Mouse (Mus musculus): ENCODE measurements around the gene Rrp9.

The Rrp9 gene

DNA sequence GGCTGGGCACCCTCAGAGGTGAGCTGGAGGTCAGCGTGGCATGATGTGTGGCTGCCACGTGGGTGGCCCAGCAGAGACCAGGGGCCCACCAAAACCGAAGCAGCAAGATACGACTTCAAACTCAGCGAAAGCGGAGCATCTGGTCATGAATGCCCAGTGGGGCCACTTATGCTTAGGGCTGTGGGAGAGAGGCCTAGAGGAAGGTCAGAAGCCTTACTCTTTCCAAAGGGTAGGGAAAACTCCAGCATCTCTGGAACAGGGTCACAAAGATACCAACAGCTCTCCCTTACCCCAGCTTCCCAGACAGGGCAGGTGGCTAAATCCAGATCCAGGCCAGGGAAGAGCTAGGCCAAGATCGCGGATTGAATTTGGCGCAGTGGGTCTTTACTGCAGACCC lies 18.6 kb upstream of the Rrp9 start:
- DNase-seq (ENCODE audit: low spot score): no peak

DNA sequence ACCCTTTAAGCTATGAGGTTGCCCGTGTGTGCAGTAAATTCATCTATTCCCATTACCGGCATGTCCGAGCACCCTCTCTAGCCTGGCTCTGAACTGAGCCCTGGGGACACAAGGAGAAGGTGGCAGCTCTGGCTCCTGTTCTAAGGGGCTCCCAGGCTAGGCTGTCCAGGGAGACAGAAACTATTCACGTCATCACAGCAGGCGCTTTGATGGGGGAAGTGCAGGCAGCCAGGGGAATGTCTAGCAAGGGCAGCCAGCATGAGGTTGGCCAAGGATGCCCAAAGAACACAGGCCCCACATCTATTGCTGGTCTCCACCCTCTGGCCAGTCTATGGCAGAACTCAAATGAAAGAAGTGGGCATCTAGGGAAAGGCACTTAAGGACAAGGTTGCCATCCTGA lies 17.8 kb upstream of the Rrp9 start:
- DNase-seq (ENCODE audit: low spot score): no peak

DNA sequence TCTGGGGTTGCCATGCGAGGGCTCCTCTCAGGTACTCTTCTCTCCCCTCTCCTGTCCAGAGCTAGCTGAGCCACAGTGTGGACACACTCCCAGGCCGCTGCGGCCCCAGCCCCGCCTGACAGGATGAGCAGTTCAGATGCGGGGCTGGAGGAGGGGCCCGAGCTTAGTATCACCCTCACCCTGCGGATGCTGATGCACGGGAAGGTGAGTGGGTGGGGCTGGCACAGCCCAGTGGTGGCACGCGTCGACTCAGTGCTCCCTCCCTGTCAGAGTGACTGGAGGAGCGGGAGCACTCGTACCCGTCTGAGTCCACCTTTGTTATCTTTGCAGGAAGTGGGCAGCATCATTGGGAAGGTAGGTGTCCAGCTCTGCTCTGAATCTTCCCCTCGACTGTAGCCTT lies 15.8 kb upstream of the Rrp9 start:
- DNase-seq (ENCODE audit: low spot score): no peak

DNA sequence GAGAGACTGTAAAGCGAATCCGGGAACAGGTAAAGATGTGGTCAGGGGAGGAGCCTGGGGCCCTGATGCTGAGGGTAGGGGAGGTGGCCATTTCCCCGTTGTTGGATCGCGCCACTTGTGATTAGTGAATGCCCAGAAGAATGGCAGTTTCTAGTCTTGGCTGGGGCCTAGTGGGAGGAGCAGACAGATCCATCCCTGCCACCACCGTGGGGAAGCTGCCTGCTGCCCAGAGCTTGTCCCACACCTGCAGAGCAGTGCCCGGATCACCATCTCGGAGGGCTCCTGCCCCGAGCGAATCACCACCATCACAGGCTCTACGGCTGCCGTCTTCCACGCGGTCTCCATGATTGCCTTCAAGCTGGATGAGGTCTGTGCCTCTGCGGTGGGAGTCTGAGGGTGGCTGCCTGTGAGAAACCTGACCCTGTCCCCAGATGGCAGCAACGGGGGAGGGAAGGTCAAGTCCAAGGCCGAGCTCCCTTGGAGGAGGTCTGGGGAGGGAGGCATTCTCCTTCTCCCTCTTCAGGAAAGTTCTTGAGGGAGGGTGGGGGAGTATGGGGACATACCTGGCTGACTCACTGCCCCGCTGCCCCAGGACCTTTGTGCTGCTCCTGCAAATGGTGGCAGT lies 15.2 kb upstream of the Rrp9 start:
- DNase-seq (ENCODE audit: low spot score): no peak

DNA sequence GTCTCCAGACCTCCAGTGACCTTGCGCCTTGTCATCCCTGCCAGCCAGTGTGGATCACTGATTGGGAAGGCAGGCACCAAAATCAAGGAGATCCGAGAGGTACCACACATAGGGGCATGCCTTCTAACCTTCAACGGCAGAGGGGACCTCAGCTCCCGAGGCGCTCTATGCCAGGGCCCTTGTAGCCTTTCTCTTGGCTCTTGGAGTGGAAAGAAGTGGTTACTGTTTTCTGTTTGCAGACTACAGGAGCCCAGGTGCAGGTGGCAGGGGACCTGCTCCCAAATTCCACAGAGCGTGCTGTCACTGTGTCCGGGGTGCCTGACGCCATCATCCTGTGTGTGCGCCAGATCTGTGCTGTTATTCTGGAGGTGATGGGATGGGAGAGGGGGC lies 14.7 kb upstream of the Rrp9 start:
- no peak for DNase-seq (ENCODE audit: low spot score)

DNA sequence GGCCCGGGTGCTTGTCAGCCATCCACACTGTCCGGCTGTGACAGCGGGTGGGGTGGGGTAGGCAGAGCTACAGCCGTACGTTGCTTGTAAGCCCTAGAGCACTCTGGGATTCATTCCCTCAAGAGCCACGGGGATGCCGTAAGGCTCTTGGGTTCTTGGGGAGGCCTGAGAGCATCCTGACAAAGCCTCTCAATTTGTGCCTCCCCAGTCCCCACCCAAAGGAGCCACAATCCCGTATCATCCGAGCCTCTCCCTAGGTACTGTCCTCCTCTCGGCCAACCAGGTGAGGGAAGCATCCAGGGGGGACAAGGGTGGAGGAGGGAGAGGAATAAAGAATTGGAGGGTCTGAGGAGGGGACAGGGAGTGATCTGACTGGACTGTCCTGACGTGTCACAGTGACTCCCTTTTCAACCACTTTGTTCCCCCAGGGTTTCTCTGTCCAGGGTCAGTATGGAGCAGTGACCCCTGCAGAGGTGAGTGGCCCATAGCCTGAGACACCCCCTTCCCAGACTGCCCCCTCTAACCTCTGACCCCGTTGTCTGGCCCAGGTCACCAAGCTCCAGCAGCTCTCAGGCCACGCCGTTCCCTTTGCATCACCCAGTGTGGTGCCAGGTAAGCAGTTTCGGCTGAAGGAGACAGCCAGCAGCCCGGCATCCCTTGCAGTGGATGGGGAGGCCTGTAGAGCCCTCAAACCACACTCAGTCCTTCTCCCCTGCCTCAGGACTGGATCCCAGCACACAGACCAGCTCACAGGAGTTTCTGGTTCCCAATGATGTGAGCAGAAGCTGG lies 13.9 kb upstream of the Rrp9 start:
- no peak for DNase-seq (ENCODE audit: low spot score)

DNA sequence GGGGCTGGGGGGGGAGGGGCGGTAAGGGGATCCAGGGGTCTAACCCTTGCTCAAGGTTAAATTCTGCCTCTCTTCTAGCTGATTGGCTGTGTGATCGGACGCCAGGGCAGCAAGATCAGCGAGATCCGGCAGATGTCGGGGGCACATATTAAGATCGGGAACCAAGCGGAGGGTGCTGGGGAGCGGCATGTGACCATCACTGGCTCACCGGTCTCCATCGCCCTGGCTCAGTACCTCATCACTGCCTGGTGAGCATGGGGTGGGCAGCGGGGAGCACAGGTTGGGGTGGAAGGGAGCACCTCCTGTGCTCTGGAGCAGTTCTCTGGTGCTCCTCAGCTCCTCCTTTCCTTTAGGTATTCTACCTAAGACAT lies 13.3 kb upstream of the Rrp9 start:
- no peak for DNase-seq (ENCODE audit: low spot score)

DNA sequence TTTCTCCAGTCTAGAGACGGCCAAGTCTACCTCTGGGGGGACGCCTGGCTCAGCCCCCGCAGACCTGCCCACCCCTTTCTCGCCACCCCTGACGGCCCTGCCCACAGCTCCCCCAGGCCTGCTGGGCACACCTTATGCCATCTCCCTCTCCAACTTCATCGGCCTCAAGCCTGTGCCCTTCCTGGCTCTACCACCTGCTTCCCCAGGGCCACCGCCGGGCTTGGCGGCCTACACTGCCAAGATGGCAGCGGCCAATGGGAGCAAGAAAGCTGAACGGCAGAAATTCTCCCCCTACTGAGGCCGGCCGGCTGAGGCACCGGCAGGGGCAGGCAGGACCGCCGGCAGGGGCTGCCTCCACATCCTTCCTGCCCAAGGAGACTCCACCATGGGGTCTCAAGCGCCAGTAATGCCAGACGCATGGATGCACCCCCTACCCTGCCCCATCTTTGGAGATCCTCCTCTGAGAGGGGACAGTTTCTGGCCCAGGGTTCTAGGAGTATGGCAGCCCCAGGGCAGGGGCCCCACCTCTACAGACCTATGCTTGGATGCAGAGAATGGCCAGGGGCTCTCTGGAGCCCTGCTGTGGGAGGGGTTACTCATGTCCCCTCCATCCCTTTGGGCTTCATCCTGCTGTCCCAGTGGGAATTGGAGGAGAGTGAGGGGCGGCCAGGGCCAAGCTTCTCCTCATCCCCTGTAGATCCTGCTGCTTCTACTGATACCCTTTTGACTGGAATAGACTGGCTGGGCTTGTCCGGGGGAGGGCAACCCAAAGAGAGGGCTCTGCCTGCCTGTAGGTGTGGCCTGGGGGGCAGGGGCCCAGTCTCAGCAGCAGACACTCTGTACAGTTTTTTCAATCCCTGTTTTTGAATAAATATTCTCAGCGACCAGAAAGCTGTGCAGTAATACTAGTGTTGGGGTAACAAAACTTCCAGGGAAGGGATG lies 12.4 kb upstream of the Rrp9 start:
- DNase-seq (ENCODE audit: low spot score): no peak

DNA sequence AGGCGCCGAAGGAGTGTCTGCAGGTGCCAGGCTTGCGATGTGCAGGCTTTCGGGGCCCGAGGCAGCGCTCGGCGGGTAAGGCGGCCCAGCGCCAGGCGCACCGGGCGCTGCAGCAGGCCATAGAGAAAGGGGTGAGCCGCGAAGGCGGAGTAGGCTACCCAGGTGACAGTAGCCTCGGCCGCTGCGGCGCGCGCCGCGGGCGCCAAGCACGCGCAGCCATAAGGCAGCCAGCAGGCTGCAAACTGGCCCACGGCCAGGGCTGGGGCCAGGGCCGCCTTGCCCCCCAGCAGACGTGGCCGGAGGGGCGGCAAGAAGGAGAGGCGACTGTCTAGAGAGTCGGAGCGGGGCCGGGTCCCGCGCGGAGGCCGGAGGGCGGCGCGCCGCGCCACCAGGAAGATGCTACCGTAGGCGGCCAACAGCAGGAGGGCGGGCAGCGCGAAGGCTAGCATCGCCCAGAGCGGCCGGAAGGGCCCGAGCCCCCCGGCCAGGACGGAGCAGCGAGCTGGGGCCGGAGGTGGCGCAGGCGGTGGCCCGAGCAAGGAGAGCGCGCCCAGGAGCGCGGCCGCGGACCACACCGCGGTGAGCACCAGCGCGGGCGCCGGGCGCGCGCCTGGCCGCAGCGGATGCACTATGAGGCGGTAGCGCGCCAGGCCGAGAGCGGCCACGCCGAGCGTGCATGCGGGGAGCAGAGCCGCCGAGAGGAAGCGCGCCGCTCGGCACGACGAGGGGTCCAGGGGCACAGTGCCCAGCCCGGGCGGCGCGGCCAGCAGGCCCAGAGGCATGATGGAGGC lies 10.8 kb upstream of the Rrp9 start:
- DNase-seq (ENCODE audit: low spot score): no peak

DNA sequence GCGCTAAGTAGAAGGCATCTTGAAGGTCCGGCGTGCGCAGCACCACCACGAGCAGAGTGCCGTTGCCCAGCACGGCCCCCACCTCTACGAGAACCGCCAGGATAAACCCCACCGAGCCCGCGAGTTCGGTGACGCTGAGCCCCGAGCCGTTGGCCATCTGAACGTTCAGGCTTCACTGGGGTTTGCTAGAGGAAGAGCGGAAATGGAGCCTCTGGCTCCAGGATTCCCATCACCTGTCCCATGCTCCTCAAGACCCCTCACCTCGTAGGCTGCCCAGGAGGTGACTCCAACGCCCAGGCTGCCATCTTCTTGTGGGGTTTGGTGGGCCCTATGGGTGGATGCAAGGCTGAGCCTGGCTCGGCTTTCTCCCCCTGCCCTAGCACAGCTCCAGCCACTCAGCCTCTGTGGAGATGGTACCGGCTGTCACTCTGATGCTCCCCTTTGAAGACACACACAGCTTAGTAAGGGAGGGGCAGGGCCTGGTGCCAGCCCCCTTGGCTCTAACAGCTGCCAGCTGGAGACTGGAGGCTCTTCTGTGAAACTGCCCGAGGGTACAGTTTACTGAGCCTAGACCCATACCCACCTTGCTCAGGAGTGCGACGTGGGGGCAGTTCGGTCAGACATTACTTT lies 10.1 kb upstream of the Rrp9 start, which contains the start of gene Gpr62:
Gene Gpr62 (minus strand): TSS at position 368 of the 630 bp plus-strand sequence.
- no peak for DNase-seq (ENCODE audit: low spot score)

DNA sequence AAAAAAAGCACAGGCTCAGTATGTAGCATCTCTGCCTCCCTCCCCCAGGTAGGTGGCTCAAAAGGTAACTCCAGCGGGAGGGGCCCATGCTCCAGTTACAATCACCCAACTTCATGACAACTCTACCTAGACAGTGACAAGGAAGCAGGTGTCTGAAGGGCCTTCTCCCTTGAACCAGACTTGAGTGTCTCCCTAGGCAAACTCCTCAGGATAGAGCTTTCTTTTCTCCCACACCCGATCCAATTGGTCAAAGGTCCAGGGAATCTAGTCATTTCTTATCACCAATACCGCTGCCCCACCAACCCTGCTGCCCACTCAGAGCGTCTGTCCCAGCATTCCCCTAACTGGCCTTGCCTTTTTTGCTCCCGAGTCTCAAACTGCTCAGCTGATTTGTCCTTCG lies 9.0 kb upstream of the Rrp9 start:
- no peak for DNase-seq (ENCODE audit: low spot score)

DNA sequence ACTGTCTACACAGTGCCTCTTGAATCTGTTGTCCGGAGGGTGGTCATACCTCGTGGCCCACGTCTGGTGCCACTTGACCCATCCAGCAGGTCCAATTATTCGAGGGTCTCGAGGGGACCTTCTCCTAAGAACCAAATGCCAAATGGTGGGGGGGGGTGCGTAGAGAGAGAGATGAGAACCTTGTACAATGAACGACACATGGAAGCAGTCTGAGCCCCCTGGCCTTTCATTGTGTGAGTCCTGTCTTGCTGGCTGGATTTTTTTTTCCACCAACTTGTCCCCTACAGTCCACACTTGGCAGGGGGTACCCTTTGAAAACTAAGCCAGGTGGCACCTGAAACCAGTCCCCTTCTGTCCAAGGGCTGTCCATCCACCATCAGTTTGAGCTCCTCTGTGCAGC lies 8.0 kb upstream of the Rrp9 start:
- no peak for DNase-seq (ENCODE audit: low spot score)

DNA sequence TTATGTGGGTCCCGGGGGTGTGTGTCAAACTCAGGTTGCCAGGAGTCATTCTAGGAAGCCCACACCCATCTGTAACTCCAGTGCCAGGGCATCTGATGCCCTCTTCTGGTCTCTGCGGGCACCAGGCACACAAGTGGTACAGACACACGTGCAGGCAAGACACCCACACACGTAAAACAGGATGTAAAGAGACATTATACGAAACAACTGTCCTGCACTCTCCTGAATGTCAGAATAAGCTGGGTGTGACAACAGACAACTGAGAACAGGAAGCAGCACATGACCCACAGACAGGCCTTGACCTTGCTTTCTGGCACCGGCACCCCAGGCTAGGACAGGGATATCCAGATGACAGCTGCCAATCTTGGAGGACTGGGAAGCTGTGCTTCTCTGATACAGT lies 6.4 kb upstream of the Rrp9 start:
- no peak for DNase-seq (ENCODE audit: low spot score)

DNA sequence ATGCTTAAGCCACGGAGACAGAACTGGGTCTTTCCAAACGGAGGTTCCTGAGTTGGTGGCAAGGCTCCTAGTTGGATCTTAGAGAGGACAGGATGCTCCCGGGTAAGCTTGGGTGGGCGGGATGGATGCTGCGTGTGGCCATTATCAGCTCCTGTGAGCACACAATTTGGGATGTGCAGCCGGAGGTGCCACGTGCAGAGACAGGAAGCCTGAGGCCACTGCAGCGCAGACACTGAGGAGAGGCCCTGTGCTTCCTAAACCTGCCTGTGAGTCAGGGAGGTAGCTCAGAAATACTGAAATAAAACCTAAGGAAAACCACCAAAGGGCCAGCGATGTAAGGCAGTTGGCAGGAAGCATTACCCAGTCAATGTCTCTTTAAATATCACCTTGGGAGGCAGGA lies 6.0 kb upstream of the Rrp9 start:
- no peak for DNase-seq (ENCODE audit: low spot score)

DNA sequence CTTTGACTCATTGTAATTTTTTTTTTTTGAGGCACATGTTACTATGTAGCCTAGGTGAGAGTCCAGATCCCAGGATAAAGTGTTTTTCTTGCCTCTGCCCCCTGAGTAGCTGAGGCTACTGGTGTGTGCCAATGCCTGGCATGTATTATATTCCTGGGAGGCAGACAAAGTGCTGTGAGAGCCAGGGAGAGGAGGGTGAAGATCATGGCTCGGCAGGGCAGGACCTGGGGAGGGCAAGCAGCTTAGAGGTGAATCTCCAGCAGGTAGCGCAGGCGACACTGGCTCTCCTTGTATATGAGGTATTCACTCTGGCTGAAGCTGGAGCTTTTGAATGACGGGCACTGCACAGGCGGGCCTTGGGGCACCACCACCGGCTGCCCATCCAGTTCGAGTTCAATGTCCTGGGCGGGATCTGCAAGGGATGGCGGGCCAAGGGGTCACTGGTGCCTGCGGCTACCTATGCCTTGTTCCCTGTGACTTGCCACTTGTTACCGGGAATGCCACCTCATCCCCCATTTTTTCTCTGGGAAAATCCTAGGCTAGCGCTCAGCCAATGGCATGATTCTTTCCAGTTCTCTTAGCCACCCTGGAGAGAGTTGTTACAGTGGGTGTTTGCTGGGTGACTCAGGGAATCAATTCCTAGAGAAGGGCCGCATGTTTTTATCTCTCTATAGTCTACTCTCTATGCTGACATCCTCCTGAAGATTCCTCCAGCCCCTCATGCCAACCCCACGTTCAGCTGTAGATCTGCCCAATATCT lies 4.6 kb upstream of the Rrp9 start:
- DNase-seq (ENCODE audit: low spot score): no peak

DNA sequence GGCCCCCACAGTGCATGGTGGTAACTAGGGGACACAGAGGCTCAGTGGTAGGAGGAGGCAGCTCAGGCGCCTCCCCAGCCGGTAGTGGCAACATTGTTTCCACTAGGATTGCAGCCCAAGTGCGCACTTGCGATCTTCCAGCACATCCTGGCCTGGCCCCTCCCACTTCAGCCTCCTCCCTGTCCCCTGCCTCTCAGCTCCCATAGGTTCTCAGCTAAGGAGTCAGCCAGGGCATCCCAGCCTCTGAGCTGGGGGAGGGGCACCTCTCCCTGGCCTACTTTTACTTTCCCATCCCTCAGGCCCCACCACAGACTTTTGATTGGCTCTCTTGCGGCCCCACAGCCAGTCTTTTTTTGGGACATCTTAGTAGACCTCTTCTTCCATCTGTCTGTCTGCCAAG lies 3.9 kb upstream of the Rrp9 start:
- DNase-seq (ENCODE audit: low spot score): no peak

DNA sequence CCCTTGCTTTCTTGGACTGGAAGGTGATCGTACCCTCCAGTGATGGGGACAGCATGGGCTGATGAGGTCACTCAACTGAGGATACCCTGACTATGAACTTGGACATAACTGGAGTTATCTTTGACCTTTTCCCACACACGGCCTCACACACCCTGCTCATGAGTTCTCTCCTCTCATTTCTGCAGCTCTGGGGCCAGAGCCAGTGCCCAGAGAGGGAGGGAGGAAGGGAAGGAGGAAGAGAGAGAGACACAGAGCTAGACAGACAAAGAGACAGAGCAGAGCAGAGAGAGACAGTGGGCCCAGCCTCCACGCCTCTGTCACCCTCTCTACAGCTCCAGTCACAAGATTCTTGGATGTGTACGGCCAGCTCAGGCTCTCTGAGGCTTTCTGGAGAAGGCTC lies 3.4 kb upstream of the Rrp9 start:
- DNase-seq (ENCODE audit: low spot score): no peak

DNA sequence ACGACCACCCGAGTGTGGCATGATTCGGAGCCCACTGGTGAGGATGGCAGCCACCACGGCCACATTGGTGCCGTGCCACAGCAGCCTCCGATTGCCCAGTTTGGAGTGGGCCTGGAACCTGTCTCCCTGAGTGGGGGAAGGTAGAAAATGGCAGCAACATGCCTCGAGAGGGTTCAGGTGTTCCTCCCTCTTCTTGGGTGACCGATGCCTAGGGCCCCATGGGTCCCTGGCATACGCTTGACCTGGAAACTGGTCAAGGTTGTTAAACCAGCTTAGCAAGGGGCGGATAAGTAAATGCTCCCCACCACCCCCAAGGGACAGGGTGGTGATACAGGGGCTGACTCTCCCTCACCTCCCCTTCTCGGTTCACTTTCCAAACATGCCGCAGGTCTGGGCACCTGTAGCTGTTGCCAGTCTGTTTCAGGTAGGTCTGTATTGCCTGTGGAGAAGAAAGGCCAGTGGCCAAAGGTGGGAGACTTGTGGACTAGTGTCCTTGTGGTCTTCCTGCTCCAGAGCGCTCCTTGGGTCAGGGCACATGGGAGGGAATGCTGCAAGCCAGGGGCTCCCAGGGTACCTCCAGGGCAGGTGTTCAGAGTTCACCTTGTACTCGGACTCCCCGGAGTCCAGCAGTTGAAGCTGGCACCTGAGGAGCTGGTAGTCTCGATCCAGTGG lies 2.5 kb upstream of the Rrp9 start:
- no peak for DNase-seq (ENCODE audit: low spot score)

DNA sequence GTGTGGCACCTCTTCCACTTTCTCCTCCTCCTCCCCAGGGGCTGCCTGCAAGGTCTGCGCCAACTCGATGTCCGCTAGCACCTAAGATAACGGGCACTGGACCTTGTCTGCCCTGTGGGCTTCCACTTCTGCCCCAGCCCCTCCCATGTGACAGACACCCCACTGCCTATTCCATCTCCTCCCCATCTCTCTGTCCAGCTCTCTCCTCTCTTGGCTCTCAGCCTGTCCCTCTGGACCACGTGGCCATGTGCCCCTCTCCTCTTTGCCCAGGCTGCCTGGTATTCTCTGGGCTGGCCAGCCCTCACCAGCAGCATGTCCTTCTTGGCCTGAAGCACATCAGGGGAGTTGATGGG lies 2.0 kb upstream of the Rrp9 start:
- no peak for DNase-seq (ENCODE audit: low spot score)

DNA sequence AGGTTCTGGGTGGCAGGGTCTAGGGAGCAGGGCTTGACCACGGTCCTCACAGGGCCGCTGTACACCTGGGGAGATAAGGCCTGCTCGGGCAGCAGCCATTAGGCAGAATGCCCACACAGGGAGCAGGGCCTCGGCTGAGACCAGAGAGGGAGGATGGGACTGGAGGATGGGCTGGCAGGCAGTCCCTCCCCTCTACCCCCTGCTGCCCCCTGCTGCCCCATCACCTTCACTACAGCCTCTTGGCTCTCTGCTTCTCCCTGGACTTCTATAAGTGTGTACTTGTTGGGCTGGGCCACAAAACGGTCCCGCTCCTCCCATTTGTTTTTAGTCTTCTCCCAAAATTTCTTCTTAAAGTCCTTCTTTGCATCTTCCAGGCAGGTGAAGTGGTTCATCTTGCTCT lies 1.3 kb upstream of the Rrp9 start:
- peak; percentile 64 for DNase-seq (ENCODE audit: low spot score)
